Mouse (Mus musculus): ENCODE measurements around the gene R3hdm2.

R3hdm2 gene

GRCm38 (mm10) chr10:127422047-127422446 lies 41.9 kb downstream of the R3hdm2 start:
- no peak for DNase-seq (ENCODE audit: low read depth, low spot score)

- no peak for DNase-seq (ENCODE audit: low read depth, low spot score)
Measured at GRCm38 (mm10) chr10:127425794-127426193, 45.7 kb downstream of the R3hdm2 start.

- peak; percentile 61 for DNase-seq (ENCODE audit: low read depth, low spot score)
Measured at GRCm38 (mm10) chr10:127426670-127427069, 46.5 kb downstream of the R3hdm2 start.

GRCm38 (mm10) chr10:127427107-127427506 lies 47.0 kb downstream of the R3hdm2 start:
- no peak for DNase-seq (ENCODE audit: low read depth, low spot score)

- no peak for DNase-seq (ENCODE audit: low read depth, low spot score)
Measured at GRCm38 (mm10) chr10:127427987-127428386, 47.9 kb downstream of the R3hdm2 start.

- no peak for DNase-seq (ENCODE audit: low read depth, low spot score)
Measured at GRCm38 (mm10) chr10:127429538-127429937, 49.4 kb downstream of the R3hdm2 start.

- DNase-seq (ENCODE audit: low read depth, low spot score) = no peak
Measured at GRCm38 (mm10) chr10:127432466-127432865, 52.3 kb downstream of the R3hdm2 start.

GRCm38 (mm10) chr10:127437354-127438113 lies 57.4 kb downstream of the R3hdm2 start:
- DNase-seq (ENCODE audit: low read depth, low spot score) = no peak

- DNase-seq (ENCODE audit: low read depth, low spot score) = peak; percentile 41
Measured at GRCm38 (mm10) chr10:127453701-127454100, 73.6 kb downstream of the R3hdm2 start.

GRCm38 (mm10) chr10:127462411-127463096 lies 82.4 kb downstream of the R3hdm2 start:
- no peak for DNase-seq (ENCODE audit: low read depth, low spot score)

- no peak for DNase-seq (ENCODE audit: low read depth, low spot score)
Measured at GRCm38 (mm10) chr10:127471281-127471988, 91.3 kb downstream of the R3hdm2 start.

- DNase-seq (ENCODE audit: low read depth, low spot score) = no peak
Measured at GRCm38 (mm10) chr10:127472722-127473121, 92.6 kb downstream of the R3hdm2 start.

GRCm38 (mm10) chr10:127475175-127475574 lies 95.0 kb downstream of the R3hdm2 start:
- no peak for DNase-seq (ENCODE audit: low read depth, low spot score)

- DNase-seq (ENCODE audit: low read depth, low spot score) = no peak
Measured at GRCm38 (mm10) chr10:127476541-127476940, 96.4 kb downstream of the R3hdm2 start.

GRCm38 (mm10) chr10:127477301-127477700 lies 97.2 kb downstream of the R3hdm2 start:
- DNase-seq (ENCODE audit: low read depth, low spot score) = no peak

GRCm38 (mm10) chr10:127479131-127479530 lies 99.0 kb downstream of the R3hdm2 start:
- DNase-seq (ENCODE audit: low read depth, low spot score) = peak; percentile 43

- DNase-seq (ENCODE audit: low read depth, low spot score) = peak; percentile 23
Measured at GRCm38 (mm10) chr10:127480833-127481813, 101.0 kb downstream of the R3hdm2 start.

- DNase-seq (ENCODE audit: low read depth, low spot score) = no peak
Measured at GRCm38 (mm10) chr10:127485235-127485634, 105.1 kb downstream of the R3hdm2 start.

- DNase-seq (ENCODE audit: low read depth, low spot score) = no peak
Measured at GRCm38 (mm10) chr10:127488856-127489255, 108.7 kb downstream of the R3hdm2 start.

- no peak for DNase-seq (ENCODE audit: low read depth, low spot score)
Measured at GRCm38 (mm10) chr10:127490160-127491127, 110.3 kb downstream of the R3hdm2 start.
